Mouse (Mus musculus) hindlimb bud, embryonic 11.5 days (tissue): ENCODE data around the gene Emc10.
A peak's percentile ranks its signal among the peaks of the same experiment; 100 is the strongest.

Source experiments
- DNase-seq: peaks from one replicate; pipeline ENCODE4 v3.0.0-alpha.2; 2012; ENCODE audit warnings: low read depth, low spot score; ENCODE audit errors: extremely low spot score

Gene Emc10

GRCm38 (mm10) chr7:44486927-44487575 is 9.3 kb downstream of the Emc10 start:
- DNase-seq = no peak

GRCm38 (mm10) chr7:44485572-44486195 is 10.6 kb downstream of the Emc10 start:
- DNase-seq = no peak

GRCm38 (mm10) chr7:44484841-44485571 is 11.3 kb downstream of the Emc10 start:
- DNase-seq = peak; percentile 76

GRCm38 (mm10) chr7:44484109-44484508 is 12.2 kb downstream of the Emc10 start:
- DNase-seq = no peak

GRCm38 (mm10) chr7:44482836-44483435 is 13.4 kb downstream of the Emc10 start:
- DNase-seq = no peak

GRCm38 (mm10) chr7:44475046-44475614 is 21.2 kb downstream of the Emc10 start:
- DNase-seq = no peak

GRCm38 (mm10) chr7:44474419-44474818 is 21.9 kb downstream of the Emc10 start:
- DNase-seq = no peak

- no peak for DNase-seq
These were observed 23.2 kb downstream of the Emc10 start for GRCm38 (mm10) chr7:44472961-44473646.

GRCm38 (mm10) chr7:44472558-44472885 is 23.8 kb downstream of the Emc10 start:
- DNase-seq = no peak

- no peak for DNase-seq
These were observed 24.3 kb downstream of the Emc10 start for GRCm38 (mm10) chr7:44471880-44472557.

- DNase-seq = no peak
These were observed 25.4 kb downstream of the Emc10 start for GRCm38 (mm10) chr7:44470696-44471612.

GRCm38 (mm10) chr7:44469677-44470675 is 26.4 kb downstream of the Emc10 start:
- DNase-seq = no peak

GRCm38 (mm10) chr7:44468644-44469285 is 27.6 kb downstream of the Emc10 start:
- DNase-seq = no peak

GRCm38 (mm10) chr7:44467811-44468411 is 28.4 kb downstream of the Emc10 start, which contains the start of gene Josd2:
Josd2 (plus strand) TSS chr7:44467980.
- DNase-seq = peak; percentile 97

GRCm38 (mm10) chr7:44466888-44467311 is 29.4 kb downstream of the Emc10 start:
- DNase-seq = no peak

GRCm38 (mm10) chr7:44466006-44466887 is 30.1 kb downstream of the Emc10 start:
- no peak for DNase-seq
